Mouse (Mus musculus) frontal cortex, postnatal 14 days (tissue): ENCODE data around the gene Mroh2b.

Experiments
- DNase-seq, 2 experiments: peaks; one replicate each; pipeline ENCODE4 v3.0.0; 2022; ENCODE audit warnings: low spot score in 2 of 2

The Mroh2b gene

DNA sequence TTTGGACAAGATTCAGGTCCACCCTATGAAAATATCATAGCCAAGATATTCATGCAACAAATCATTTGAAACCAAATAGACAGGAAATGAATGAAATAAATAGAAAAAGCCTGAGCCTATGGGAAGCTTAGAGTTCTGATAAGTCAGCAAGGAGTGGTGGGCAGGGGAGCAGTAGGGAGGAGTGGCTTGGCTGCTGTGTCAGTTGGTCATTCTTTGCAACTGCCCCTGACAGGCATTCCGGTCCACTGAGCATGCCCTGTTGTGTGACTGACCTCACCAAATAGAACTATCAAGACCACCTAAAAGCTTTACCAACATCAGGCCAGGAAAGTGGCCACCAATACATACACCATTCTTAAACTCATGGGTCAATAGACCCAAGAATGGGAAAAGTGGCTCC lies at the start of gene Mroh2b:
Gene Mroh2b, plus strand, starts transcription at position 301 of the 400 bp plus-strand sequence.
- DNase-seq = no peak

DNA sequence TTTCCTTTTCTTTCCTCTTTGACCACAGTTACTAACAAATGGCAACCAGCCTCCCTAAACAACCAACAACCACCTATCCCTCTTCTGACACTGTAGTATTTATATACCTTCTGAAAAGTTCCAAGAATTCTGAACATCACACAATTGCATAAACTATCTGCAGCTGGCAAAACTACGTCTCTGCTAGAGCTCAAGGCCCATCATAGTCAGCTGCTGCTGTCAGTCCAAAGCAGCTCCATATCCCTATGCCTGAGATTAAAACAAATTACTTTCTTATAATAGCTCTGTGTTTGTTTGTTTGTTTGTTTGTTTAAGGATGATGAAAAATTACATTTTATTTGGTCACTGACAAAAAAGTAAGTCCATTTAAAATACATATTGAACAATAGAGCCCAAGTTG lies 48.5 kb upstream of the Mroh2b start:
- DNase-seq = no peak

GRCm38 (mm10) chr15:4894962-4895361 lies 3.6 kb upstream of the Mroh2b start:
- DNase-seq = no peak

DNA sequence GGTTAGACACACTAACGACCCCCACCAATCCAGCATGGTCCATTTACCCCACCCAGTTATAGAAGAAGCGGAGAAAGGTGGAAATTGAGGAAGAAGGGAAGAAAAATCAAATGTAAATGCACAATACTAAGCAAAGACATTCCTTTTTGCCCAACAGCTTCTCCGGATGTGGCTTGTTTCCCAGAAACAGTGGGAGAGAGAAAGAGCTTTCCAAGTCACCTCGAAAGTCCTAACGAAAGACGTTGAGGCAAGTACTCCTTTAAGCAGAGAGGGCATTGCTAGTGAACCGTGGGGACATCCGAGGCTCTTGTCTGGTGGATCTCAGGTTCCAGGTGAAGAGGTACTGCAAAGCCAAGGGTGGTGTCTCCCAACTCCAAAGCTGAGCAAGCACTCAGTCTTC lies 36.2 kb downstream of the Mroh2b start:
- no peak for DNase-seq

- DNase-seq = no peak
Measured at GRCm38 (mm10) chr15:4973355-4973754, 74.8 kb downstream of the Mroh2b start.

DNA sequence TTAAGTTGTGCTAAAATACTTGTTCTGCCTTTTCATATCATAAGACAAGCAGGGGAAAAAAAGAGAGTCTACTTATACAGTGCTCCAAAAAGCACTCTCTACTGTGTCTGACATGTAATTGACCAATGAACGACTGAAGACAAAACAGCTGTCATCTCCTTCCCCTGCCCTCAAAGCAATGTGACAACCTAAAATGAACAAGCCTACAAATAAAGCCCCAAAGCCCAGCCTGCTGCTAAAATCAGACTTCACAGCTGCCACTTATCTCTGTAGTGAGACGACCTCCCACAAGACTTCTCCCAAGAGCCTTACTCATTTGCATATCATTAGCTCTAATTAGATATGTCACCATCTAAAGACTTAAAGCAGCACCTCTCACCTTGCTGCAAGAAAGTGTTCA lies 104.4 kb downstream of the Mroh2b start:
- DNase-seq = no peak

DNA sequence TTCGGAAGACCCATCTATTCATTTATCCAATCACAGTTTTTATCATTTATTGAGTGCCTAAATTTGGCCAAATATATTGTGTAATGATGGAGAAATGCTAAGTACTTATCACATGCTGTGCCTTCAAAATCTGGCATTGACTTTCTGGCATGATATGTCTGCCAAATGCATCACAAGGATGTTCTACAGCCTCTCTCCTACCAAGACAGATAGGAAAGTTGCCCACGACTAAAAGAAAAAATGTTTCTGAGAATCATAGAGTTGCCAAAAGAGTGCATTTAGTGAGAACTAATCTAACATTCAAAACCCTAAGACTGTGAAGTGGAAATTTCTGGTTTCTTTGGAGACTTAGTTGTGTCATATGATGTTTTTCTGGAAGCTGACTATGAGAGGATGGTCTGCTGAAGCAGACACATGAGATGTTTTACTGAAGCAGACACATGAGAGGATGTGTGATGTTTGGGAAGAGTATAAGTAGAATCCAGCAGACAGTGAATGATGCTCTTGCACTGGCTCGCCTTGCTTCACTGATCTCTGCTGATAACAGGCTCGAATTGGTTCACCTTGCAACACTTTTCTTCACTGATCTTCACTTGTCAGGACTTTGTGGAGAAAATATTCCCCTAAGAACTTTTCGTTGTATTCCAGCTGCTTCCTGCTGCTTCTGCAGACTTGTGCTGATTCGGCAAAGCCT lies 105.1 kb downstream of the Mroh2b start:
- no peak for DNase-seq

DNA sequence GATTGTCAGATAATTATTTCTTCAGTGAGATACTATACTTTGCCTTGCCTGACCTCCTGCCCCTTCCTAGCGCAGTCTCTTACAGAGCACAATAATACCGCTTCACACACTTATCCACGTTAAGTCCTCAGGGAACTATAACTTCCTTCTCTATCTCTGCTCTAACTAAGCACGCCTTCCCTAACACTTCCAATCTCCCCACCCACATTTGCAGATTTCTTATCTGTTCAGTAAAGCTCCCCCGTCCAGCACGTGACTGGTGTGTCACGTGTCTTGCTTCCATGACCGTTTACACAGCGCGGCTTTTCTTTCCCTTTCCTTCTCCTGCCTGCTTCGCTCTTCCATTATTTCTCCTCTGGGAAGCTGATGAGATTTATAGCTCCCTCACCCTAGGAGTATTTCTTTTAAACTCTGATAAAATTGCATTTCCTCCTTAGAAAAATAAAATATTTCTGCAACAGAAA lies 111.1 kb downstream of the Mroh2b start:
- DNase-seq = no peak
